Mouse (Mus musculus) cortical plate, adult 2 months (tissue): ENCODE measurements around the gene Flrt1.
A peak's percentile ranks its signal among the peaks of the same experiment; 100 is the strongest.

ENCODE experiments used
- CTCF ChIP-seq: fragments of 200-500 bp; IDR thresholded peaks from 2 replicates; pipeline ENCODE4 v1.5.1; 2011; ENCODE audit warnings: mild to moderate bottlenecking, control low read depth, low read length; ENCODE audit not compliant: insufficient read depth; ENCODE audit errors: extremely low read depth
- POLR2A ChIP-seq: fragments of 200-500 bp; IDR thresholded peaks from 2 replicates; pipeline ENCODE4 v1.6.1; 2011; ENCODE audit warnings: mild to moderate bottlenecking, low read length, control low read depth; ENCODE audit not compliant: insufficient read depth; ENCODE audit errors: extremely low read depth

DNA sequence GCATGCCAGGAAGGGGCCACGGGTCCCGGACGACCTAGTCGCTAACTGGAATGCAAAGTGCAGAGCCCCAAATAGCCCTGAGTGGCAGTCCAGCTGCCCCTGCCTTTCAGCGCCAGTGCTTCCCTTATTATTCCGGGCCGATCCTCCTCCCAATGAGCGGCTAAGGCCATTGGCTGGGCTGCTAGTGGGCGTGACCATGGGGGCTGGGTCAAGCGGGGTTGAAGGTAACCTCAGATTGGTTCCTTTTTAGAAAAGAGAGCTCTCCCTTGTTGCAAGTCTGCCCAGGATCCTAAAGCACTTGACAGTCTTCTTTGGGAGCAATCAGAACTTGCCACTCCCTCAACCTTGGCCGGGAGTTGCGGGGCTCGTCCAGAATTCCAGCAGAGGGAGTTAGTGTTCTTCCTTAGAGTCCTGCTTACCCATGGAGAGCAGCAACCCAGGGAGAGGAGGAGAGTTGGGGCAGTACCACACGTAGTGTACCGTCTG lies 47.8 kb downstream of the Flrt1 start:
- peak; percentile 51 for TF ChIP-seq CTCF
- peak; percentile 55; the same call in 1 of the 2 replicates for TF ChIP-seq POLR2A
